Mouse (Mus musculus): Measurements from ENCODE around the gene Col4a1. TPM values are rescaled to one million over a fixed set of nuclear protein-coding genes. Genes with fewer than 3 reads are reported as not detected.

The Col4a1 gene
- total and polyA plus RNA-seq, 3 experiments, result 260 to 455 (median 293) TPM

- peak; percentile 48 for DNase-seq
Measured at GRCm38 (mm10) chr8:11230277-11230676, 82.3 kb downstream of the Col4a1 start.

GRCm38 (mm10) chr8:11227421-11227820 is 85.2 kb downstream of the Col4a1 start:
- no peak for DNase-seq

DNA sequence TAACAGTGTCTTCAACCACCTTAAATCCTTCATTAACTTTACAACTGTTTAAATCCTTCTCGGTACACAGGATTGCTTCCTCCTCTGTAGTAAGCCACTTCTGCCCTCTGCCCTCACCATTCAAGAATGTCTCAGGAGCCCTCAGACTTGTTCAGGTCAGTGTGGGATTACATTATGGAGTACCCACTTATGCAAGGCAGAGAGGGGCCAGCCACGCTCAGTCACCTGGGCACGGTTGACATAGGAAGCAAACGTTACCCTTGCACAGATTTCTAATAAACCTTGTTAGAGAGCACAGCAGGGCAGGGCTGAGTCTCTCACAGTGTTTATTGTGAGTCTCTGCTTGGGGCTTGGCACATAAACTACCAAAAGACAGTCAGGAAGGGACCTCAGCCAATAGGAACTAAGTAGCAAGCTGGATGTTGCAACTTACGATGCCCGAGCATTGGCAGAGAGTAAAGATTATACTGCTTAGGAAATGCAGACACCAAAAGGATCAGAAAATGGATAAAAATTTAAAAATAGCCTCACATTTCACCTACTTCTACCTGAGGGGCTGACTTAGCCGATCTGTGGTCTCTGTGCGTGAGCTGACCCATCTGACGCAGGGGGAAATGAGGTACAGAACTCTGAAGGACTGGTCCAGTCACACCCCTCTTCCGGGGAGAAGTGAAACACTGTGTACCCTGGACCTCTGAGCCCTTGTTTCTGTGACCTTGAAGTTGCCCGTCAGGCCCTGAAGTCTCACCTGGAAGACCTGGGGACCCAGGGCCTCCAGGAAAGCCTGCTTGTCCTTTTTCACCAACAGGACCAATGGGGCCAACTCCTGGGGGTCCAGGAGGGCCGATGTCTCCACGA is 86.8 kb downstream of the Col4a1 start:
- no peak for DNase-seq

DNA sequence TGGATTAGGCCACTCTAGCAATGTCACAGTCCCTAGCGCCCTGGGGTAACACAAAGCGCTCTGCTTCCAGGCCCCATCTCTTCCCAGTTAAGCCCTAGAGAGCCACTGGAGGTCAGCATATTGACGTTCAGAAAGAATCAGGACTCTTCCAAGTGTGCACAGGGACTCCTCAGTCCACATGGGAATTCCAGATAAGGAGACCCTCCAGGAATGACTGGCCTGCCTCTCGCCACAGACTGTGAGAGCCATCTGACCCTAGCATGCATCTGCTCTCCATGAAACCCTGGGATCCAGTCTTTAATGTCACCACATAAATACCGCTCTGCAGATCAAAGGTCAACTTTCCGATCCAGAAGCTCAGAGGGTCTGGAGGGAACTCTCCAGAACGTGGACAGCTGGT is 88.4 kb downstream of the Col4a1 start:
- DNase-seq, result no peak

GRCm38 (mm10) chr8:11221353-11221752 is 91.3 kb downstream of the Col4a1 start:
- DNase-seq, result no peak

DNA sequence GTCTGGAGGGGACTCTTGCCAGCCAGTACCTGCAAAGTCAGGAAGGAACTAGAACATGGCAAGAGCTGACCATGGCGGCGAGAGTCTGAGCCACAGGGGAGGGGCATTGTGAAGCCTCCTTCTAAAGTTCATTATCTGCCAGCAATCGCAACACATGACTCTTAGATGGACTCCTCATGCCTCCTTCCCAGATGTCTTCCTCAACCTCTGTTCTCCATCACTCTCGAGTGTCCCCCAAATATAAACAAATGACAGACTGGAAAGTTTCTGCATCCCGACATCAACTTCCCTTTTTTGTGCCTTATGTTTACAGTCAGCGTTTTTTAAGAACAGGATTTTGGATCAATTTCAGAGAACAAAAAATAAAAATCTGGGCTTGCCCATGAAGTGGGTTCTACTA is 93.3 kb downstream of the Col4a1 start:
- DNase-seq, result no peak

DNA sequence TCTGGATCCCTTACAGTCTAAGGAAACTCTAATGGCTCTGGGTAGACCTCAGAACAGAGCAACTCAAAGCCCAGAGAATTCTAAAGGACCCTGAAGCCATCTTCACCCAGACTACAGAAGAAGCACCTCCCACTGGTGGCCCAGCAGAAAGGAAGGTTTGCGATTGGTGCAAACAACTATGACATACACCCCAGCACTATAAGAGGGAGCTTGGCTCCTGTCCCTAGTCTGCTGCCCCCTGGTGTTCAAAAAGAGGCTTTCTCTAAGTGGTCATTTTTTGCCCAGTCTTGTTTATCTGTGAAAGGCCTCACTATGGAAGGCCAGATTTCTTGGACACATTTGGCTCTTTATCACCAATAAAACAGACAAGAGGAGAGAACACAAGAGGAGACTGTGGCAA is 97.4 kb downstream of the Col4a1 start:
- peak; percentile 59 for DNase-seq

DNA sequence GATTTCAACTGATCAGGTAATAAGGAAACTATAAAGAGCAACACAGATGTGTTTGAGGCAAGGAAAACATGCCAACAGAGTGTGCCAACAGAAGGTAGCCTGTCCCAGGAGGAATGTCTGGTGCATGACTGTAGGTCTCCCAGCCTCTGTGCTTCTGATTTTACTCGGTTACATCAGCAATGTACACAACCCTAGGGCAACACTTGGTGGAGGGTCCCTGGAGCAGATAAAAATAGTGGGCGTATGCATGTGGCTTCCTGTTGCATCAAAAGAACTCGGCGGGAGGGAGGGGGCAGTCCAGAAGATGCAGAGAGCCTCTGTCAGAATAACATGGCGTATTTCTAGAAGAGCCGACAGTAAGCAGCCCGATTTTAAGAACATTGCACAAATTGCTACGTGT is 106.1 kb downstream of the Col4a1 start:
- no peak for DNase-seq

GRCm38 (mm10) chr8:11205532-11205931 is 107.1 kb downstream of the Col4a1 start:
- DNase-seq, result peak; percentile 41

DNA sequence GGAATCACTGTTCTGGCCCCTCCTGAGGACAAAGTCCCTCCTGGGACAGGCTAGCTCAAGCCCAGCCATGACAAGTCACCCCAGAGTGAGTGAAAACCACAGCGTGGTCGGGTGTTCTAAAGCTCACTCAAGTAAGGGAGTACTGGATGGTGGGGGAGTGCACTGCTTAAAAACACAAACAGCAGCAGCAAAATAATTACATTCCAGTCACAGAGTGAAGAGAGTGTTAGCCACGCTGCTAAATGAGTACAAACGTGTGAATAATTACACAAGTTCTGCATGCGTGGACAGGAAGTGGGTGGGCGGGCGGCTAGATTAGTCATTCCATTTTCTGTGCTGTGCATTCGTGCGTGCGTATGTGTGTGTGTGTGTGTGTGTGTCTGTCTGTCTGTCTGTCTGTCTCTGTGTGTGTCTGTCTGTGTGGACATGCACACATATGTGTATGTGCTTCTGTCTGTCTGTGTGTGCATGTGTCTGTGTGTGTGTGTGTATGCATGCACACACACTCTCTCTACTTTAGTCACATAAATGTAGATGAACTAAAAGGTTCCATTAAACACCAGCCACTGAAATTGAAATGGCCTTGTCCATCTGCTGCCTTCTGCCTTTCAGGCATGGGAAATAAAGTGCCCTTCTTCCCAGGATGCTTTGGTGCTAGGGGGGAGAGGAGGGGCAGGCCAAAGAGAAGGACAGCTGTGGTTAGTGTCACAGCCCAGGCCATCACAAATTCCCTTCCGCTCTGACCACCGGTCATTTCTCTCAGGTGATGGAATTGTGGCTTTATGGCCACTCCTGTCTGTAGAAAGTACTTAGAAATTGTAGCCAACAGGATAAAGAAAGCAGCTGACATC is 109.1 kb downstream of the Col4a1 start:
- DNase-seq, result no peak

DNA sequence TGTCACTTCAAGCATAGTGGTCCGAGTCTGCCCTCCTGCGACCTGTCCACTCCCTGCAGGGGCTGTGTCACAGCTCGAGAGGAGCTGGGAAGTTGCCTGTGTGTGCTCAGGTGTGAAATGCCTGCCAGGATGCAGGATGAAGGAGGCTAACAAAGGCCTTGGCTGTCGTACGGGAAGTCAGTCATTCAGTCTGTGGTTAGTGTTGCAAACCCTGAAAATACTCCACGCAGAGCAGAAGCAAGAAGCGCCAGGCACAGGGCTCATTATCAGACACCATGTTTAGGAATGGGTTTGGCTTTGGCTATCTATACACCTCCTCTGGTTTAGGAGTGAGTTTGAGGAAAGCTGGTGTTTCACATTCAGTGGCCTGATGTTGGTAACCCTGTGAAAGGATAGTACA is 114.0 kb downstream of the Col4a1 start:
- DNase-seq, result no peak

GRCm38 (mm10) chr8:11197988-11198387 is 114.6 kb downstream of the Col4a1 start:
- peak; percentile 68 for DNase-seq

DNA sequence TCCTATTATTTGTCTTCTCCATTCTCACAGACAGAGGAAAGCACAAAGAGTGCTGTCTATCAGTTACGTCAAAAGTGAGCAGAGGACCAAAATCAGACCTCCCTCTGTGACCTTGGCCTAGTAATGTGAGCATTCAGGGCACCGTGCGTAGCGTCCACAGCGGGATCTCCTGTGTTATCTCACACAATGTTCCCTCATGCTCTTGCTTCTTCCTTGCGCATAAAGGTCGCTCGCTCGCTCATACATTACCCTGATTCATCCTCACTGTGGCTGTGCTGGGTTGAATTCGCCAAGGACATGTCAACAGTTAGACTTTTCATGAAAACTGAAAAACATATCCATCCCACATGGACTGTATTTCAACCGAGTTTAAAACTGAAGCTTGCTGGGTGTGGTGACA is 115.4 kb downstream of the Col4a1 start:
- peak; percentile 69 for DNase-seq

- DNase-seq, result no peak
Measured at GRCm38 (mm10) chr8:11192719-11193324, 119.8 kb downstream of the Col4a1 start.

- peak; percentile 66 for DNase-seq
Measured at GRCm38 (mm10) chr8:11187581-11188271, 124.9 kb downstream of the Col4a1 start.

DNA sequence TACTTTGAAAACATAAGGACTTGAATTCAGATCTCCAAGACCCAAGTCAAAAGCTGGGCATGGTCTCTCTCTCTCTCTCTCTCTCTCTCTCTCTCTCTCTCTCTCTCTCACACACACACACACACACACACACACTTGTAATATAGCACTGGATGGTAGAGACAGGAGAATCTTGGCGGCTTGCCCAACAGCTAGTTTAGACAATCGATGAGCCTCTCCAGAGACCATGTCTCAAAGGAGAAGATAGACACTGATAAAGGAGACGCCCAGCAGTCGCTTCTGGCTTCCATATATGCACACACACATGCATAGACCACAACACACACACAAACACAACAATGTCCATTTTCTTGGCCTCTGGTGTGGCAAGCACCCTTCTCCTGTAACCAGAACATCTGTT is 126.2 kb downstream of the Col4a1 start:
- DNase-seq, result no peak

DNA sequence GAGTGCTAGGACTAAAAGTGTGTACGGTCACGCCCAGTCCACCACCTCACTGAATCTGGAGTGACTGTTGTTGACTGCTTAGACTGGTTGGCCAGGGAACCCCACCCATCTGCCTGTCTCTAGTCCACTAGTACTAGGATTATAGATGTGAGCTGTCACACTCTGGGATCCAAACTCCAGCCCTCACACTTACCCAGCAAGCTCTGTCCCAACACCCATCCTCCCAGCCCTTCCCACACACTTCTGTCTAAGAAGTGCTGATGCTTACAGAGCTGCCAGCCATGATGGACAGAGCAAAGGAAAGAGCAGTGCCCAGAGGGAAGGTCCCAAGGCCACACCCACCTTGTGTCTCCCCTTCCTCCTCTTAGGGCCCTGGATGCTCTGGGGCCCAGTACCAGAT is 127.0 kb downstream of the Col4a1 start:
- DNase-seq, result no peak

- DNase-seq, result peak; percentile 66
Measured at GRCm38 (mm10) chr8:11183611-11184031, 129.0 kb downstream of the Col4a1 start.

DNA sequence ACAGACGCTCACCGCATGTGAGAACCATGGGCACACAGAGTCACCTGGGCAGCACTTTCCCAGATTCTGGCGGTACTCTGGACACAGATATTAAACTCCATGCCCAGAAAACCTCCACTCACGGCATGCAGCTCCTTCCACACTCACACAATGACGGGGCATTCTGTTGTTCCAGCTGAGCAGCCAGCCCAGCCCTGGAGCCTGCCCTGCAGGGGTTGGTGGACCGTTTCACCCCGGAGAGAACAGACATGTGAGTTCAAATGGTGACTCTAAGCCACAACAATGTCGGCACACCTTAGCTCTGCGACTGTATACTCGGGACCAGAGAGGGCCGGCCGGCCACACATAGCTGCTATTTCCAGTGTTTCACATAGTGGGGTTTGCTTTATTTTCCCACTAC is 130.0 kb downstream of the Col4a1 start:
- DNase-seq, result no peak

- DNase-seq, result no peak
Measured at GRCm38 (mm10) chr8:11182148-11182484, 130.5 kb downstream of the Col4a1 start.

DNA sequence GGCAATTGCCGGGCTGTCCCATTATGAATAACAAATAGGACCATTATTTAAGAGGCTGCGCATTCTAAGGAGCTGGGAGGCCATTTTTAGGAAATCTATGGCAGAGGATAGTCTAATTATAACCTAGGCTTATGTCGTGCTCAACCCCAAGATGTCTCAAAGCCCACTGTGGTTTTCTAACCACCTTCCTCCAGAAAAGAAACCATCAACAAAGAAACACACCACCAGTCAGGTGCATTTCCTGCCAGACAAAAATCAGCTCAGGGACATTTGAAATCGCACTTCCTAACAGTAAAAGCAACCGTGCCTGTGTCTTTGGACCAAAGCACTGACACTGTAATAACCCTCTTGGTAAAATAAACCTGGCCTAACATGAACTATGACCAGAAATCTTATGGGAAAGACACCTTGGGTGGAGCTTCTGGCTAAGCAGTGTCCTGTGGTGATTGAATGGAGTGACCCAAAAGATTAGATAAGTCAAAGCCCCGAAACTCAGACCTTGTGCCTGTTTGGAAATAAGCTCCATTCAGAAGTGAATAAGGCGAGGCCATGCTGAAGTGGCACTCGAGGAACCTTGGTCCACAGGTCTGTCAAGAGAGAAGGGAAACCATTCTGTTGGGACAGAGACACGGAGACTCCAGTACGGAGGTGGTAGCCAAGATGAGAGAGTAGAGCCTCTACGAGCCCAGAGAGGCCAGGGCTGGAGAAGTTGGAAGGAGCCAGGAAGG is 131.0 kb downstream of the Col4a1 start:
- no peak for DNase-seq

- DNase-seq, result no peak
Measured at GRCm38 (mm10) chr8:11179869-11180268, 132.8 kb downstream of the Col4a1 start.

All from adrenal gland, adult 2 months (tissue).